Mouse (Mus musculus) MEL-GATA-1-ER (cell line): ENCODE data around the gene Olfr1062.
"Not testable (repeated sequence)": the region's sequence is repeated elsewhere in the genome, so short reads cannot be mapped to it uniquely, and the experiment has no call there.

Source experiments
- DNase-seq: peaks from one replicate; pipeline ENCODE4 v3.0.0-alpha.2; 2012; ENCODE audit warnings: low read depth; ENCODE audit errors: extremely low read depth

The Olfr1062 gene

GRCm38 (mm10) chr2:86426649-86427048 lies at the start of gene Olfr1062:
Gene Olfr1062, minus strand, starts transcription at chr2:86426749.
- not testable (repeated sequence) for DNase-seq

DNA sequence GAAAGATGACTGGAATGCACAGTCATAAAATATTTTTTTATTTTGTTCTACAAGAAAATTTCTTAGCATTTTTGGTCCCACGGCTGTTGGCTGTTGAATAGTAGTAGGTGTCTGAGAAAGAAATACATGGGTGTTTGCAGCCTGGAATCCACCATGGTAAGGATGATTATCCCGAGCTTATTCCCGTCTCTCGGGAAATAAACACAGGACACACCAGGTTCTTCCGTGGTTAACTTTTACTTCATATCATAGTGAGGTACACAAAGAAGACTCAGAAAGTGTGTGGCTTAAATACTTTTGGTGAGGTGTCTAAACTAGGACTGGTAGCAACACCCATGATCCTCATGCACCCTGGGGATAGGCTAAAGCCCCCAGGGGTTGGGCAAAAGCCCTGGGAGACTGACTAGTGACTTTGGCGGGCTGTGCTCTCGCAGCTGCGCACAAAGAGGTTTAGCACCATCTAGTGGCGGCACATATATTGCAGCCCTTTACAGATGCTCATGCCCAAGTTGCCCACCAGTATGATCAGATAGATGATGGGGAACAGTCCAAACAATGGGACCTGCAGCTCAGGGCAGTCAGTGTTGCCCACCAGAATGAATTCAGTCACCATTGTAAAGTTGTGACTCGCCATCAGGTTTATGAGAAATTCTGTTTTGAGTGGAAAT lies 38.0 kb upstream of the Olfr1062 start:
- no peak for DNase-seq

DNA sequence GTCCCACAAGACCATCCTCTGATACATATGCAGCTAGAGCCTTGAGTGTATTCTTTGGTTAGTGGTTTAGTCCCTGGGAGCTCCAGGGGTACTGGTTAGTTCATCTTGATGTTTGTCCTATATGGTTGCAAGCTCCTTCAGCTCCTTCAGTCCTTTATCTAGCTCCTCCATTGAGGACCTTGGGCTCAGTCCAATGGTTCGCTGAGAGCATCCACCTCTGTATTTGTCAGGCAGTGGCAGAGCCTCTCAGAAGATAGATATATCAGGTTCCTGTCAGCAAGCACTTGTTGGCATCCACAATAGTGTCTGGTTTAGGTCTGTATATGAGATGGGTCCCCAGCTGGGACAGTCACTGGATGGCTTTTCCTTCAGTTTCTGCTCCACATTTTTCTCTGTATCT lies 33.9 kb upstream of the Olfr1062 start:
- peak; percentile 6 for DNase-seq

GRCm38 (mm10) chr2:86456169-86456568 lies 29.6 kb upstream of the Olfr1062 start, which contains the start of gene Olfr1066:
Gene Olfr1066, minus strand, starts transcription at chr2:86456269.
- DNase-seq, result no peak

DNA sequence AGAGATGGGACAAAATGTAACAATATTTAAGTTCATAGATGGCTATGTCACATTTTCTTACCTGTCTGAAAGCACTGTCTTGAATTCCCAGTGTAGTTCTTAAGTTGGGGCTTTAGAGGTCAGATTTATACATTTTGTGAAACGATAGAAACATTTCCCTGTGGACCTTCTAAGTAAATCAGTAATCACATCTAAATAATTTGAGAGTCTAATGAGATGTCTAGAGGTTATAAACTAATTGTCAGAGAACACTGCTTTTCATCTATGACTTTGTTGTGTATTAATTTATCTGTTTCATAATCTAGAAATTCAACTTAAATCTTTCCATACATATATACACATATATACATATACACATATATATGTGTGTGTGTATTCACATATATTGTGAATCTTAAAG lies 23.9 kb upstream of the Olfr1062 start, which contains the start of gene Olfr1065:
TSS of gene Olfr1065 (minus strand) at position 101 of the 400 bp plus-strand sequence.
- not testable (repeated sequence) for DNase-seq

DNA sequence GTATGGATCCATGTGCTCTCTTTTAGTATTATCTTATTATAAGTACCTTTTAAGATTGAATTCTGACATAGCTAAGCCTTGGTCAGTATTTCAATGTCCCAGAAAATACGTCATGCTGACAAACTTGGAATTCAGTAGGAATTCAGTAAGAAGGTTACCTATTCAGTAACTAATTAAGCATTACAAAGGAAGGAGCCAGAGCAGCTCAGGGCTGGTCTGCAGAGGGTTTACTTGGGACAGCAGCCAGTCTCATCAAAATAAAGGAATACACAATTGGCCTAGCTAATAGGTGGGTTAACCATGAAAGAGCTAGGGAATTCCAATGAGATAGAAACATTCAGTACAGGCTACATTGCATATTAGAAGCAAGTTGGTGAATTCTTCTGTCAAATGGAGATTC lies 15.6 kb upstream of the Olfr1062 start:
- not testable (repeated sequence) for DNase-seq

- peak; percentile 20 for DNase-seq
Observed at GRCm38 (mm10) chr2:86428511-86428910, 2.0 kb upstream of the Olfr1062 start.

DNA sequence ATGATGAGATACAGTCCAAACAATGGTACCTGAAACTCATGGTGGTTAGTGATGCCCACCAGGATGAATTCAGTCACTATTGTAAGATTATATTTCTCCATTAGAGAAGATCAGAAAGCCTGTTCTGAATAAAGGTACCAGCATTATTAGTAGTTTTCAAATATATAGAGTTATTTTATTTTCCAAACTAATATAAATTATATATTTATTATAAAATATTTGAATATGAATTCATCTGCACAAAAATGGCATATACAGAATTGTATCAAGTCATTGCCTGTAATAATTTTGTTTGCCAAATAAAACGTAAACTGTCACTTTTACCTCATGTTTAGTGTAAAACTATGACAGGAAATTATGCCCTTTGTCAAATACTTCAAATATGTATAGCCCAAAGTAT lies 12.6 kb downstream of the Olfr1062 start, which contains the start of gene Olfr1061:
TSS of gene Olfr1061 (minus strand) at position 101 of the 400 bp plus-strand sequence.
- DNase-seq, result no peak

GRCm38 (mm10) chr2:86395114-86395513 lies 31.4 kb downstream of the Olfr1062 start:
- DNase-seq, result no peak

DNA sequence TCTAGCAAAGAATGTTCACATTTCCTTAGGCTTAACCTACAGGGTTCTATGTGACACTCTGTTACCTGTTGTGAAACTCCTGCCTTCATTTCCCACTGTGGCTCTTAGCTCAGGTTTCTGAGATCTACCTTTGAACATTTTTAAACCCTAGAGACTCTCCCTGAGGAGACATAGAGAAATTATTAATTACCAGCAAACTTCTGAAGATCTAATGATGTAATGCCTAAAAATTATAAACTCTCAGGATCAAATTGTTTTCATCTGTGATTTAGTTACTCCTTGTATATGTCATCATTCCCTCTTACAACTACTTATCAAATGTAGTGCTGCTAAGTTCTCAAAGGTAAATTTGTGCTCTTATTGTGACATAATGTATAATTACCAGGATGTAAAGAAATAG lies 38.1 kb downstream of the Olfr1062 start, which contains the start of gene Olfr1058:
TSS of gene Olfr1058 (minus strand) at position 101 of the 400 bp plus-strand sequence.
- not testable (repeated sequence) for DNase-seq

- no peak for DNase-seq
Observed at GRCm38 (mm10) chr2:86378293-86378692, 48.3 kb downstream of the Olfr1062 start, which contains the start of gene Olfr1057. Gene Olfr1057, minus strand, starts transcription at chr2:86378393.
